Mouse (Mus musculus): ENCODE data around the gene Rabif.
"Not testable (repeated sequence)": the region's sequence is repeated elsewhere in the genome, so short reads cannot be mapped to it uniquely, and the experiment has no call there.

The Rabif gene

GRCm38 (mm10) chr1:134494428-134495215, at the start of gene Rabif:
Rabif (plus strand) TSS chr1:134494648.
- peak; percentile 98 for DNase-seq (ENCODE audit: low read depth in 1 of 2, low spot score in 2 of 2)

GRCm38 (mm10) chr1:134445418-134445817, 49.0 kb upstream of the Rabif start:
- no peak for DNase-seq (ENCODE audit: low read depth in 1 of 2, low spot score in 2 of 2)

- DNase-seq (ENCODE audit: low read depth in 1 of 2, low spot score in 2 of 2) = not testable (repeated sequence)
These were observed 45.9 kb upstream of the Rabif start for GRCm38 (mm10) chr1:134448537-134448936.

GRCm38 (mm10) chr1:134450201-134450600, 44.2 kb upstream of the Rabif start:
- DNase-seq (ENCODE audit: low read depth in 1 of 2, low spot score in 2 of 2) = no peak

- peak in 1 of 2 experiments; percentile 23 for DNase-seq (ENCODE audit: low read depth in 1 of 2, low spot score in 2 of 2)
These were observed 43.5 kb upstream of the Rabif start for GRCm38 (mm10) chr1:134450986-134451385.

- peak; percentile 78 to 91 for DNase-seq (ENCODE audit: low read depth in 1 of 2, low spot score in 2 of 2)
These were observed 39.3 kb upstream of the Rabif start, which contains the start of gene Klhl12 for GRCm38 (mm10) chr1:134454904-134455824. Klhl12 (plus strand) TSS chr1:134455531.

GRCm38 (mm10) chr1:134456060-134456459, 38.4 kb upstream of the Rabif start:
- no peak for DNase-seq (ENCODE audit: low read depth in 1 of 2, low spot score in 2 of 2)

GRCm38 (mm10) chr1:134458139-134458727, 36.2 kb upstream of the Rabif start:
- DNase-seq (ENCODE audit: low read depth in 1 of 2, low spot score in 2 of 2) = no peak

- DNase-seq (ENCODE audit: low read depth in 1 of 2, low spot score in 2 of 2) = no peak
These were observed 33.9 kb upstream of the Rabif start for GRCm38 (mm10) chr1:134460294-134461284.

GRCm38 (mm10) chr1:134484623-134485022, 9.8 kb upstream of the Rabif start:
- DNase-seq (ENCODE audit: low read depth in 1 of 2, low spot score in 2 of 2) = no peak

- DNase-seq (ENCODE audit: low read depth in 1 of 2, low spot score in 2 of 2) = no peak
These were observed 3.3 kb upstream of the Rabif start for GRCm38 (mm10) chr1:134490903-134491801.

GRCm38 (mm10) chr1:134492276-134492675, 2.2 kb upstream of the Rabif start:
- DNase-seq (ENCODE audit: low read depth in 1 of 2, low spot score in 2 of 2) = no peak

GRCm38 (mm10) chr1:134493496-134493895, 952 bp upstream of the Rabif start:
- DNase-seq (ENCODE audit: low read depth in 1 of 2, low spot score in 2 of 2) = no peak

- DNase-seq (ENCODE audit: low read depth in 1 of 2, low spot score in 2 of 2) = no peak
These were observed 492 bp upstream of the Rabif start for GRCm38 (mm10) chr1:134493956-134494355.

GRCm38 (mm10) chr1:134495216-134495539, 730 bp downstream of the Rabif start:
- DNase-seq (ENCODE audit: low read depth in 1 of 2, low spot score in 2 of 2) = no peak

- no peak for DNase-seq (ENCODE audit: low read depth in 1 of 2, low spot score in 2 of 2)
These were observed 1.5 kb downstream of the Rabif start for GRCm38 (mm10) chr1:134495991-134496390.

- DNase-seq (ENCODE audit: low read depth in 1 of 2, low spot score in 2 of 2) = no peak
These were observed 6.5 kb downstream of the Rabif start for GRCm38 (mm10) chr1:134500916-134501315.

GRCm38 (mm10) chr1:134506201-134506600, 11.8 kb downstream of the Rabif start:
- no peak for DNase-seq (ENCODE audit: low read depth in 1 of 2, low spot score in 2 of 2)

- no peak for DNase-seq (ENCODE audit: low read depth in 1 of 2, low spot score in 2 of 2)
These were observed 15.6 kb downstream of the Rabif start for GRCm38 (mm10) chr1:134510018-134510417.
